Mouse (Mus musculus) spleen, adult 2 months (tissue): ENCODE measurements around the gene Spata5. TPM values are rescaled to one million over a fixed set of nuclear protein-coding genes. Genes with fewer than 3 reads are reported as not detected.

Experiments
- DNase-seq, 2 experiments: peaks; one replicate each; pipeline versions ENCODE4 v3.0.0 to v3.0.0-alpha.2; 2012 to 2021; ENCODE audit warnings: low spot score in 2 of 2, low read depth in 1 of 2
- H3K27ac ChIP-seq: fragments of 200-500 bp; 2 replicates; pipeline ENCODE4 v1.5.1; 2012; ENCODE audit warnings: low read length, inconsistent platforms; ENCODE audit not compliant: insufficient read depth
- H3K27me3 ChIP-seq: fragments of 200-500 bp; 2 replicates; pipeline ENCODE4 v1.6.1; 2012; ENCODE audit warnings: mild to moderate bottlenecking, moderate library complexity, low read length, inconsistent platforms; ENCODE audit not compliant: control insufficient read depth, insufficient read depth
- H3K36me3 ChIP-seq: fragments of 200-500 bp; 2 replicates; pipeline ENCODE4 v1.6.1; 2012; ENCODE audit warnings: mild to moderate bottlenecking, low read length, inconsistent platforms; ENCODE audit not compliant: control insufficient read depth, insufficient read depth
- H3K4me1 ChIP-seq: fragments of 200-500 bp; 2 replicates; pipeline ENCODE4 v1.6.1; 2011; ENCODE audit warnings: inconsistent platforms; ENCODE audit not compliant: control insufficient read depth, insufficient read depth, insufficient read length
- H3K4me3 ChIP-seq: fragments of 200-500 bp; 2 replicates; pipeline ENCODE4 v1.5.1; 2011; ENCODE audit warnings: mild to moderate bottlenecking, inconsistent platforms; ENCODE audit not compliant: insufficient read depth, insufficient read length; ENCODE audit errors: extremely low read depth
- CTCF ChIP-seq: fragments of 200-500 bp; IDR thresholded peaks from 2 replicates; pipeline ENCODE4 v1.5.1; 2011; ENCODE audit warnings: mild to moderate bottlenecking, inconsistent platforms; ENCODE audit not compliant: insufficient read depth, insufficient read length, insufficient replicate concordance; ENCODE audit errors: extremely low read depth
- POLR2A ChIP-seq: fragments of 200-500 bp; IDR thresholded peaks from 2 replicates; pipeline ENCODE4 v1.6.1; 2011; ENCODE audit warnings: low read depth, low read length, inconsistent platforms
- WGBS: fragments of 180-500 bp; shearing (Covaris S2); methylation state at CpG from one replicate; pipeline ENCODE4 v1.1.7; 2018; 5-methylcytosine and 5-hydroxymethylcytosine counted together
- polyA plus RNA-seq: library from polyadenylated mRNA; depleted of rRNA; stranded (reverse); fragments of >200 nt; gene quantifications from 2 replicates; pipeline ENCODE4 v1.2.3, GENCODE M21; 2012

Gene Spata5
- polyA plus RNA-seq, 1 experiment = 2.3 TPM

DNA sequence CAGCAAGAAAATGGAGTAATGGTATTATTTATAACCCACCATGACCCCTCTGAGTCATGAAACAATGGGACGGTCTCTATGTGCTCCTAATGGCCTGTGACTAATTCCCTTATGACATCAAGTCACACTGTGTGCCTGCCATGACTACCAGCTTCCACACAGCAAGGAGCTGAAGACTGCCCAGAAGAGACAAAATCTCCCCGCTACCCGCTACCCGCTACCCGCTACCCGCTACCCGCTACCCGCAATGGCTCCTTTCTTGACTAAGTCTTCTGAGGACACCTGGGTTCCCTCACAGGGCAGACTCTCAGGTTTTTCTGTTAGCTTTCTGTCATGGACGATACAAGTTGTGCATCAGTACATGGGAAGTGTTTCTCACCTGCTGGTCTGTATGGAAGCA, 182.7 kb downstream of the Spata5 start:
- Histone ChIP-seq H3K27ac (no peak overlapping the region), H3K4me1 (no peaks in the 10 kb centered on the region; the same call in 1 of the 2 replicates), H3K36me3 (no peaks in the 10 kb centered on the region), H3K4me3 (no peak overlapping the region), H3K27me3 (no peaks in the 10 kb centered on the region)
- 95% methylated on average over 9 of the region's 9 CpGs for whole genome bisulfite sequencing
- DNase-seq = no peak
- TF ChIP-seq CTCF (no peak), POLR2A (no peak)

DNA sequence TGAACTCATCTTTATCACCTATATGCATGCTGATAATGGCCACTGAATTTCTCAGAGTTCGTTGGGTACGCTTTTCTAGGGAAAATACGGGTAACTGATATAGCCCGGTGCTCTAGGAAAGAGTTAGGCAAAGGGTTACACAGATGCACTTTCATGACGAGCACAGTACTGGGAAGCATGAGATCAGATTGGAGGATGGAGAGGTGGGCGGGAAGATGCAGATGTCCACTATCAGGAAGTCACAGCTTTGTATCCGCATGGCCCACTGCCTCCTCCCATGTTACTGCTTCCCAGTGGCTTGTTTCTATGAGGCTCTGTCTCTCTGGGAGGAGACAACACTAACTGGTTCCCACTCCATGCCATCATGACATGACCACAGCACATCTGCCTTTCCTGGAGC, 183.2 kb downstream of the Spata5 start:
- TF ChIP-seq CTCF = no peak
- TF ChIP-seq POLR2A = no peak
- no peaks in the 10 kb centered on the region for H3K36me3 ChIP-seq
- 83% methylated on average over 7 of the region's 7 CpGs for WGBS
- no peak for DNase-seq
- no peak overlapping the region for H3K27ac ChIP-seq
- H3K4me1 ChIP-seq = no peaks in the 10 kb centered on the region; the same call in 1 of the 2 replicates
- H3K27me3 ChIP-seq = no peaks in the 10 kb centered on the region
- no peak overlapping the region for H3K4me3 ChIP-seq

- H3K27me3 ChIP-seq = no peaks in the 10 kb centered on the region
- DNase-seq = no peak
- TF ChIP-seq POLR2A = no peak
- TF ChIP-seq CTCF = no peak
- H3K36me3 ChIP-seq = no peaks in the 10 kb centered on the region
- no peak overlapping the region for H3K4me3 ChIP-seq
- WGBS = 9% methylated on average over 3 of the region's 3 CpGs
- no peaks in the 10 kb centered on the region; the same call in 1 of the 2 replicates for H3K4me1 ChIP-seq
- H3K27ac ChIP-seq = no peak overlapping the region
These were observed 183.8 kb downstream of the Spata5 start for GRCm38 (mm10) chr3:37603541-37603940.

DNA sequence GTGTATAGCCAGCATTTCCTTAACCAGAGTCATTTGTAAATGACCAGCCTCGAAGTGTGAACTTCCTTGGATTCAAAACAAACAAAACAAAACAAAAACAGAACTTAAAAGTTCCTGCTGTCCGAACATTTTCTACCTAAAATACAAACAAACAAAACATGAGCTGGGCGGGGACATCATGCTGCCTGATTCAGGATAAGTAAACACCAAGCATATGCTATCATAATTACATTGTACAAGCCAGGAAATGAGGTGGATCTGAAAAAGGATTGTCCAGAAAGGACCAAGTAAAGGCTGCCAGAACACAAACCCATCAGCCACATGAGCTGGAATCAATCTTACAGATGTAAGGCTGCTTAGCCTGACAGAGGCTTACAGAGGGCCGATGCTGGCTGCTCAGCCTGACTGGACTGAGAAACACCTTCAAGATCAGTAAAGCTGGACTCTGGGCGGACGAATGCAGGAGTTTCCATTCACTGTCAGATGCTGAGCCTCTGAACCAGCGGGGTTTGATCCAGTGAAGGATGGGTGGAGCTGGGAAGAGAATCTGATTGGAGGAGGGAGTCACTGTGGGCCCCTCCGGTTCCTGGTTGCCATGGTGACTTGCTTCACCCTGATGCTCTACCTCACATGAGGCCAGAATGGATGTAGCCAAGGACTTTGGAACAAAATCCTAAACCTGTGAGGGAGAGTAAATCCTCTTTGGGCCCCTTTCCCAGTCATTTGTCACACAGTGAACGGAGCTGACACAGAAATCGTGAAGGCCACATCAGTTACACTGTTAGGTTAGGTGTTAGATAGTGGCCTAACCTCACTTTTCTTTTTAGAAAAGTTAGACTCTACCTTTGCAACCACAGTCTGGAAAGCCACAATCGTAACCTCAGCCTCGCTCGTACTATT, 185.5 kb downstream of the Spata5 start:
- no peak for TF ChIP-seq CTCF
- TF ChIP-seq POLR2A = no peak
- no peak overlapping the region for H3K27ac ChIP-seq
- no peak overlapping the region for H3K4me3 ChIP-seq
- no peaks in the 10 kb centered on the region; the same call in 1 of the 2 replicates for H3K4me1 ChIP-seq
- DNase-seq = no peak
- WGBS = 46% methylated on average over 13 of the region's 13 CpGs
- H3K36me3 ChIP-seq = no peaks in the 10 kb centered on the region
- H3K27me3 ChIP-seq = no peaks in the 10 kb centered on the region

DNA sequence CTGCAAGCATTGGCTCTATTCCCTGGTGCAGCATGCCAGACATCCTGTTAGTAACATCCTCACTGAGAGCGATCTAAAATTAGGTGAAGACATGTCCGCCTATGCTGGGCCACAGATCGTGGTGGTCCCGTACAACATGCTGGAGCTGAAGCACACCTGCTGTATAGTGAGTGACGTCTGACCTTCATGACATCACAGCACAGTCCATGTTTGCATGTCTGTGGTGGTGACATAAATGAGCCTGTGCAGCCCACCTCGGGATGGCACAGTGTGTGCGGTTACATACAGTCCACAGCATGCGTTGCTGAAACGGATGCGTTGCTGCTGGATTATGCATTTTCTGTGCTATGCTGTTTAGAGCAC, 186.2 kb downstream of the Spata5 start:
- Histone ChIP-seq H3K27ac (no peak overlapping the region), H3K4me3 (no peak overlapping the region), H3K27me3 (no peaks in the 10 kb centered on the region), H3K4me1 (no peaks in the 10 kb centered on the region; the same call in 1 of the 2 replicates), H3K36me3 (no peaks in the 10 kb centered on the region)
- TF ChIP-seq CTCF (no peak), POLR2A (no peak)
- WGBS = 14% methylated on average over 10 of the region's 10 CpGs
- DNase-seq = no peak

DNA sequence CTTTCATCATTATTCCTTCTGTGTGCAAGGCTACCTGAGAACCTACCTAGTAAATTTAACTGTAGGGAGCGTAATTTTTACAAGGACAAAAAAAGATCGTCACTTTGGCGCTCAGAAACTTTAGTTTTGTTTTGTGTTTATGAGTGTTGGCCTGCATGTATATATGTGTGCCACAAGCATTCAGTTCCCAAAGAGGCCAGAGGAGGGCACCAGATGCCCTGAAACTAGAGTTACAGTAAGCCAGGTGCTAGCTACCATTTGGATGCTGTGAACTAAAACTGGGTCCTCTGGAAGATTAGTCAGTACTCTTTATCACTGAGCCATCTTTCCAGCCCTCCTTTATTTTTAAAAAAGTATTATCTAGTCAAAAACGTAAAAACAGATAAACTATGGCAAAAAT, 189.2 kb downstream of the Spata5 start:
- TF ChIP-seq POLR2A (no peak), CTCF (peak; percentile 16; the same call in 1 of the 2 replicates)

GRCm38 (mm10) chr3:37610670-37611069, 191.0 kb downstream of the Spata5 start:
- Histone ChIP-seq H3K27ac (no peak overlapping the region), H3K36me3 (no peaks in the 10 kb centered on the region), H3K4me3 (no peak overlapping the region), H3K4me1 (peaks cover 4% of the 10 kb centered on the region; the same call in 1 of the 2 replicates), H3K27me3 (no peaks in the 10 kb centered on the region)
- WGBS = 94% methylated on average over 2 of the region's 2 CpGs
- no peak for TF ChIP-seq CTCF
- TF ChIP-seq POLR2A = no peak
- DNase-seq = no peak

More for the DNA sequence above, 189.2 kb downstream of the Spata5 start:
- WGBS = 88% methylated on average over 4 of the region's 4 CpGs
- Histone ChIP-seq H3K27me3 (no peaks in the 10 kb centered on the region), H3K4me3 (no peak overlapping the region), H3K36me3 (no peaks in the 10 kb centered on the region), H3K4me1 (peaks cover 4% of the 10 kb centered on the region; the same call in 1 of the 2 replicates), H3K27ac (no peak overlapping the region)
- no peak for DNase-seq
